Mouse (Mus musculus): Measurements from ENCODE around the gene Gphn. TPM values are rescaled to one million over a fixed set of nuclear protein-coding genes. Genes with fewer than 3 reads are reported as not detected.
A peak's percentile ranks its signal among the peaks of the same experiment; 100 is the strongest.

Gphn gene
- total RNA-seq, 2 experiments from 2014 or later: 63.2 to 64.1 TPM

DNA sequence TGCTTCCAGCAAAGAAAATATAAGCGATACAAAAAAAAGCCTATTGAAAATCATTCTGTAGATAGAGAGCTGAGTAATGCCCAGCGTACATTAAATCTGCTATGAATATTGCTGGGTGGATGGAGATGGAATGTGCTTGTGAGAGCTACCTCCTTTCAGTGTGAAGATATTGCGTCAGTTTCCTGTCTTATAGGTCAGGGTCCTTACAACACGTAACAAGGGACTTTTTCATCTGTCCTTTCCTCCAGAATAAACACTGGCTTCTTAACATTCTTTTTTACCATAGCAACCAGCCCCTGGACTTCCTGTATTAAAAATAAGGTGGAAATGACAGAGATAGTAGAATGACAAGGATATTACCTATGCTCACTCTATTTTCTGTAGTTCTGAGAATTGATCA is 456.1 kb downstream of the Gphn start:
- intact Hi-C loops (cut with DNase I): no loop called here
- DNase-seq (ENCODE audit: low spot score in 2 of 2): no peak

DNA sequence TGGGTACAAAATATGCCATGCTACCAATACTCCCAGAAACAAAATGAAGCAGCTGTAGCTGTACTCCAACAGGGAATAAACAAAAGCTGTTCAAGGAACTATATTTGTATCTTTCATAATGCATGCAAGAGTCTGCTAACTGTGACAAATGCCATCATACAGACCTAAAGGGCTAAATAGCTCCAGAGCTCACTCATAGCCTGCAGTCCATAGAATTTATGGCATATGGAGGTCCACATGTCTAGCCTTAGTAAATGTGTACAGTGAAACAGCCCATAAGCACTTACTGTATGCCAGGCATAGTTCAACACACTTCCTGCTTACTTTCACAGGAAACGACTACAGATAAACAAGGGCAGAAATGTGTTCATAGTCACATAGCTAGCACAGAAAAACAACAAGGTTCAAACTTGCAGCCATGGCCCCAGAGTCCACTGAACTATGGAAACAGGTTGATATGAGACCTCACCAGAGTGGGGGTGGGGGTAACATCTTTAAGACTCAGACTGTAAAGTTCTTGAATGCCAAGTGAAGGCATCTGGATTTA is 459.6 kb downstream of the Gphn start:
- intact Hi-C loops (cut with DNase I): no loop called here
- no peak for DNase-seq (ENCODE audit: low spot score in 2 of 2)

DNA sequence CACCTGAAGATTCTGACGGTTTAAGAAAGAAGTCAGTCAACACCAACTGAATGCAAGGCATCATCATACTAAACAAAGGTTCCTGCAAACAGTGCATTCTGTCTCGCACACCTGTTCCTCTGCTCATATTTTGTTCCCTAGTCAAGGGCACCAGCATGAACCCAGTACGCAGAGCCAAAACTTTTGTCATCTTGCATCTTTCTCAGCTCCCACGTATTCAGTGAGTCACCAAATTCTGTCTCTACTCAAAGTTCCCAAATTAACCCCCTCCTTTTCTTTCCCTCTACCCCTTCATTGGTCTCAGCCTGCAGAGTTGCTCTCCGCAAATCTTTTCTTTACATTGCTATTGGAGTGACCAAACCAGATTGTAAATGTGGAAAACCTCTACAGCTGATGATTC is 462.7 kb downstream of the Gphn start:
- DNase-seq (ENCODE audit: low spot score in 2 of 2): peak in 1 of 2 experiments; percentile 16
- intact Hi-C loops (cut with DNase I): no loop called here

DNA sequence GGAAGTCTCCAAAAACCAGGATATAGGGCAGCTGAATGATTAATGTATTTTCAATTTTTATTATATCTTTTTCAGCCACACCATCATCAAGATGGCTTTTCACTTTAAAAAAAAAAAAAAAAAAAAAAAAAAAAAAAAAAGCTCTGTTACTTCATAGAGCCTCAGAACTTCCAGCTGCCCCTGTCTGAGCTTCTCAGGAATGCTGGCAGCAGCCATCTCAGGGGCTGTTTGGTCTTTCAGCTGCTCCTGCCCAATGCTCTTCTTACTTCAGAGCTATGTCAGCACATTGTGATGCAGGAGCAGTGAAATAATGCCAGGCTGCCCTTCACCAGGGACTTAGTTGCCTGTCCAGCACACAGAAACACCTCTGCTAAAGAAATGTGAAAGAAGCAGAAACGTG is 465.1 kb downstream of the Gphn start, which contains the start of gene Fam71d:
Gene Fam71d, plus strand, starts transcription at position 211 of the 400 bp plus-strand sequence.
- intact Hi-C loops (cut with DNase I): no loop called here
- no peak for DNase-seq (ENCODE audit: low spot score in 2 of 2)

DNA sequence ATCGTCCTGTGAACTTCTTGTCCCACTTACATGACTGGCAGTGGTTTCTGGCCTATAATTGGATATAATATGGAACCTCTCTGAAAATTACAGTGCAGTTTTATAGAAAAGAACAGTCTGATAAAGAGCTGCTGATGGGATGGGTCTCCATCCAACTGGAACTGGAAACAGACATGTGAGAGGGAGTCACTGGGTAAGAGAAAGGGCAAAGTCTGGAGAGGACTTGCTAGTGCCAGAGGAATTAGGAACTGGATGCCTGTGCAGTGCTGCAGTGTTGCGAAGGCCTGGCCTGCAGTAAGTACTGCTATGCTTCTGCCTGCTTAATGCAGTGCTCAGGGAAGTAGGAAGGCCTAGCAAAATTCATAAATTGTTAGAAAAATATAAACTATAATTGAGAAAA is 467.1 kb downstream of the Gphn start:
- DNase-seq (ENCODE audit: low spot score in 2 of 2): no peak
- intact Hi-C loops (cut with DNase I): no loop called here

DNA sequence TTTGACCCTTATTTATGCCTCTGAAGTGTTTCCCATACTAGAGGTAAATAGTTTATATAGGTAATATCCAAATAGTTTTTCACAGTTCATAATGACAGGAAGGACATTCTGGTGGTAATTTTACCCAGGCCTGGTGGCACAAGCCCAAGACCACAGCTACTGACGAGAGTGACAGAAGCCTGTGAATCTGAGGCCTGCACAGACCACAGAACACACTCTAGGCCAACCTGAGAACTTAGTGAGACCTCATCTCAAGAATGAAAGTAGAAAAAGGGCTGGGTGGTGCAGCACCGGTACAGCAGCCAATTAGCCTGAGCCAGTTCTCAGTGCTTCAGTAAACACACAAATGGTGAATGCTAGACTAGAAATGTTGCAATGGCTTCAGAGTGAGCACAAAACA is 491.6 kb downstream of the Gphn start:
- DNase-seq (ENCODE audit: low spot score in 2 of 2): no peak
- intact Hi-C loops (cut with DNase I): no loop called here

DNA sequence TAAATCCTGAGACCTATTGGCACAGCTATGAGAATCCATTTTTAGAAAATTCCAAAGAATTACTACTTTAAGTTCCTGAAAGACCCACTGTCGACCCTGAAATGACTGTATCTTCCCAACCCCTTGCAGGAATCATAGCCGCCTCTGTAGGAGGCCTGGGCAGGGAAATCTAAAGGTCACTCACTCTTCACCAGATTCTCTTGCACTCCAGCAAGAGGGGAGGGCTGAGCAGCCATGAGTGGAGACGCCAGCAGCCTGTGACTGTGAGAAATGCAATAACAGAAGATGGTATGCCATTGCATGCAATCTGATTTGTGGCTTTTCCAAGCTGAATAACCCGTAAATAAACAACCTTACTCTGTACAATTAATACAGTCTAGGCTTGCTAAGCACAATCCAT is 501.5 kb downstream of the Gphn start:
- intact Hi-C loops (cut with DNase I): no loop called here

More for the DNA sequence above, 501.5 kb downstream of the Gphn start:
- no peak for DNase-seq (ENCODE audit: low spot score in 2 of 2)

Other genes with a start within 250 kb of the Gphn start
- not detected for gene Gm6657, start 32.1 kb upstream of the Gphn start, total RNA-seq (2021)